Mouse (Mus musculus) stomach, embryonic 14.5 days (tissue): ENCODE measurements around the gene Runx2. TPM values are rescaled to one million over a fixed set of nuclear protein-coding genes. Genes with fewer than 3 reads are reported as not detected.

Source experiments
- ATAC-seq: fragments of 200-750 bp; cut with Nextera tagmentation; 2 replicates; pipeline ENCODE4 v1.8.0; 2017; ENCODE audit warnings: low read depth, moderate TSS enrichment; ENCODE audit not compliant: insufficient number of reproducible peaks, insufficient read depth, low FRiP score
- H3K27ac ChIP-seq: fragments of 300-500 bp; sonication (generic); 2 replicates; pipeline ENCODE4 v1.5.1; 2014; ENCODE audit warnings: mild to moderate bottlenecking, low read length, moderate library complexity, mixed read lengths
- H3K27me3 ChIP-seq: fragments of 300-500 bp; sonication (generic); 2 replicates; pipeline ENCODE4 v1.6.1; 2014; ENCODE audit warnings: low read length, control low read depth, mixed read lengths; ENCODE audit not compliant: control insufficient read depth, insufficient read depth
- H3K36me3 ChIP-seq: fragments of 300-500 bp; sonication (generic); 2 replicates; pipeline ENCODE4 v1.6.1; 2014; ENCODE audit warnings: mild to moderate bottlenecking, control low read depth, low read length, moderate library complexity, mixed read lengths; ENCODE audit not compliant: control insufficient read depth, insufficient read depth
- H3K4me1 ChIP-seq: fragments of 300-500 bp; sonication (generic); 2 replicates; pipeline ENCODE4 v1.6.1; 2014; ENCODE audit warnings: low read length, control low read depth, mixed read lengths; ENCODE audit not compliant: control insufficient read depth, insufficient read depth
- H3K4me2 ChIP-seq: fragments of 300-500 bp; sonication (generic); replicated peaks from 2 replicates; pipeline ENCODE4 v1.6.1; 2014; ENCODE audit warnings: low read depth, low read length, control low read depth
- H3K4me3 ChIP-seq: fragments of 300-500 bp; sonication (generic); 2 replicates; pipeline ENCODE4 v1.5.1; 2014; ENCODE audit warnings: low read depth, low read length, control low read depth
- H3K9ac ChIP-seq: fragments of 300-500 bp; sonication (generic); replicated peaks from 2 replicates; pipeline ENCODE4 v1.6.1; 2014; ENCODE audit warnings: low read depth, mild to moderate bottlenecking, control low read depth, low read length, moderate library complexity, mixed read lengths
- H3K9me3 ChIP-seq: fragments of 300-500 bp; sonication (generic); 2 replicates; pipeline ENCODE4 v1.6.1; 2016; ENCODE audit warnings: low read depth, low read length, control low read depth; ENCODE audit not compliant: control insufficient read depth
- WGBS: fragments of 180-500 bp; shearing (Covaris S2); extraction: QIAGEN DNeasy Blood & Tissue Kit; methylation state at CpG from one replicate; pipeline ENCODE4 v1.1.7; 2014; 5-methylcytosine and 5-hydroxymethylcytosine counted together
- polyA plus RNA-seq: library from polyadenylated mRNA; unstranded; fragments of >200 nt; fragmentation: Nextera tagmentation; extraction: Ambion mirVana; gene quantifications from 2 replicates; pipeline ENCODE4 v1.2.1, GENCODE M21; 2014

Gene Runx2
- polyA plus RNA-seq, 1 experiment from 2014 or later = 1.00 TPM

GRCm38 (mm10) chr17:44642126-44642525 lies 172.5 kb downstream of the Runx2 start:
- Histone ChIP-seq H3K36me3 (no peaks in the 10 kb centered on the region), H3K27ac (no peak overlapping the region), H3K4me2 (no peak overlapping the region), H3K4me1 (peaks cover 6% of the 10 kb centered on the region; the same call in 1 of the 2 replicates), H3K4me3 (no peak overlapping the region), H3K9ac (no peak overlapping the region), H3K9me3 (no peaks in the 10 kb centered on the region), H3K27me3 (no peaks in the 10 kb centered on the region)
- ATAC-seq = no peak
- 80% methylated on average over 4 of the region's 4 CpGs for WGBS

GRCm38 (mm10) chr17:44640910-44641309 lies 173.7 kb downstream of the Runx2 start:
- 69% methylated on average over 3 of the region's 3 CpGs for WGBS
- ATAC-seq = no peak
- Histone ChIP-seq H3K9ac (no peak overlapping the region), H3K9me3 (no peaks in the 10 kb centered on the region), H3K36me3 (no peaks in the 10 kb centered on the region), H3K27me3 (no peaks in the 10 kb centered on the region), H3K4me1 (peaks cover 8% of the 10 kb centered on the region; the same call in 1 of the 2 replicates), H3K4me3 (no peak overlapping the region), H3K4me2 (no peak overlapping the region), H3K27ac (no peak overlapping the region)

GRCm38 (mm10) chr17:44639446-44639845 lies 175.2 kb downstream of the Runx2 start:
- Histone ChIP-seq H3K9ac (no peak overlapping the region), H3K9me3 (no peaks in the 10 kb centered on the region), H3K4me1 (peaks cover 8% of the 10 kb centered on the region; the same call in 1 of the 2 replicates), H3K36me3 (no peaks in the 10 kb centered on the region), H3K4me2 (no peak overlapping the region), H3K27me3 (no peaks in the 10 kb centered on the region), H3K4me3 (no peak overlapping the region), H3K27ac (no peak overlapping the region)
- ATAC-seq = no peak
- WGBS = 90% methylated on average over 14 of the region's 14 CpGs

GRCm38 (mm10) chr17:44637181-44637880 lies 177.3 kb downstream of the Runx2 start:
- no peak overlapping the region for H3K27ac ChIP-seq
- H3K36me3 ChIP-seq = no peaks in the 10 kb centered on the region
- no peaks in the 10 kb centered on the region for H3K27me3 ChIP-seq
- 45% methylated on average over 10 of the region's 10 CpGs for WGBS
- H3K9ac ChIP-seq = no peak overlapping the region
- H3K4me2 ChIP-seq = no peak overlapping the region
- H3K4me1 ChIP-seq = peaks cover 8% of the 10 kb centered on the region; the same call in 1 of the 2 replicates
- no peak for ATAC-seq
- H3K4me3 ChIP-seq = no peak overlapping the region
- no peaks in the 10 kb centered on the region for H3K9me3 ChIP-seq

GRCm38 (mm10) chr17:44634486-44634885 lies 180.1 kb downstream of the Runx2 start:
- no peaks in the 10 kb centered on the region for H3K9me3 ChIP-seq
- H3K9ac ChIP-seq = no peak overlapping the region
- no peak for ATAC-seq
- no peaks in the 10 kb centered on the region for H3K27me3 ChIP-seq
- WGBS = 76% methylated on average over 5 of the region's 5 CpGs
- no peak overlapping the region for H3K4me3 ChIP-seq
- peaks cover 8% of the 10 kb centered on the region; the same call in 1 of the 2 replicates for H3K4me1 ChIP-seq
- H3K4me2 ChIP-seq = no peak overlapping the region
- H3K36me3 ChIP-seq = no peaks in the 10 kb centered on the region
- no peak overlapping the region for H3K27ac ChIP-seq

GRCm38 (mm10) chr17:44633607-44634415 lies 180.8 kb downstream of the Runx2 start:
- no peaks in the 10 kb centered on the region for H3K9me3 ChIP-seq
- no peak overlapping the region for H3K27ac ChIP-seq
- no peak for ATAC-seq
- H3K4me2 ChIP-seq = no peak overlapping the region
- H3K27me3 ChIP-seq = no peaks in the 10 kb centered on the region
- H3K4me1 ChIP-seq = peaks cover 8% of the 10 kb centered on the region; the same call in 1 of the 2 replicates
- H3K9ac ChIP-seq = no peak overlapping the region
- no peak overlapping the region for H3K4me3 ChIP-seq
- WGBS = 71% methylated on average over 14 of the region's 14 CpGs
- no peaks in the 10 kb centered on the region for H3K36me3 ChIP-seq

- Histone ChIP-seq H3K36me3 (no peaks in the 10 kb centered on the region), H3K9me3 (no peaks in the 10 kb centered on the region), H3K27me3 (no peaks in the 10 kb centered on the region), H3K4me2 (no peak overlapping the region), H3K27ac (no peak overlapping the region), H3K9ac (no peak overlapping the region), H3K4me3 (no peak overlapping the region), H3K4me1 (peaks cover 6% of the 10 kb centered on the region; the same call in 1 of the 2 replicates)
- ATAC-seq = no peak
- WGBS = 88% methylated on average over 2 of the region's 2 CpGs
Observed at GRCm38 (mm10) chr17:44632941-44633340, 181.7 kb downstream of the Runx2 start.

- H3K9ac ChIP-seq = no peak overlapping the region
- no peaks in the 10 kb centered on the region for H3K36me3 ChIP-seq
- no peak overlapping the region for H3K27ac ChIP-seq
- WGBS = 71% methylated on average over 4 of the region's 4 CpGs
- no peak for ATAC-seq
- H3K4me3 ChIP-seq = no peak overlapping the region
- H3K4me2 ChIP-seq = no peak overlapping the region
- H3K9me3 ChIP-seq = no peaks in the 10 kb centered on the region
- no peaks in the 10 kb centered on the region for H3K27me3 ChIP-seq
- peaks cover 4% of the 10 kb centered on the region; the same call in 1 of the 2 replicates for H3K4me1 ChIP-seq
Observed at GRCm38 (mm10) chr17:44632292-44632691, 182.3 kb downstream of the Runx2 start.
